Mouse (Mus musculus) neural tube, embryonic 12.5 days (tissue): ENCODE results near the gene Slc9a8. TPM values are rescaled to one million over a fixed set of nuclear protein-coding genes. Genes with fewer than 3 reads are reported as not detected.

Source experiments
- ATAC-seq: fragments of 200-750 bp; cut with Nextera tagmentation; 2 replicates; pipeline ENCODE4 v1.8.0; 2017; ENCODE audit warnings: low read depth, mild to moderate bottlenecking, moderate TSS enrichment, moderate library complexity; ENCODE audit not compliant: low FRiP score
- H3K27ac ChIP-seq: fragments of 300-500 bp; sonication (generic); 2 replicates; pipeline ENCODE4 v1.5.1; 2016
- H3K27me3 ChIP-seq: fragments of 300-500 bp; sonication (generic); replicated peaks from 2 replicates; pipeline ENCODE4 v1.6.1; 2016; ENCODE audit warnings: mild to moderate bottlenecking
- H3K36me3 ChIP-seq: fragments of 300-500 bp; sonication (generic); 2 replicates; pipeline ENCODE4 v1.6.1; 2016; ENCODE audit warnings: mild to moderate bottlenecking
- H3K4me1 ChIP-seq: fragments of 300-500 bp; sonication (generic); 2 replicates; pipeline ENCODE4 v1.6.1; 2016
- H3K4me2 ChIP-seq: fragments of 300-500 bp; sonication (generic); replicated peaks from 2 replicates; pipeline ENCODE4 v1.6.1; 2016; ENCODE audit warnings: mild to moderate bottlenecking
- H3K4me3 ChIP-seq: fragments of 300-500 bp; sonication (generic); 2 replicates; pipeline ENCODE4 v1.5.1; 2016
- H3K9ac ChIP-seq: fragments of 300-500 bp; sonication (generic); 2 replicates; pipeline ENCODE4 v1.6.1; 2016; ENCODE audit warnings: mild to moderate bottlenecking
- H3K9me3 ChIP-seq: fragments of 300-500 bp; sonication (generic); 2 replicates; pipeline ENCODE4 v1.6.1; 2016; ENCODE audit warnings: mild to moderate bottlenecking
- WGBS: fragments of 180-500 bp; shearing (Covaris S2); methylation state at CpG from one replicate; pipeline ENCODE4 v1.1.7; 2016; 5-methylcytosine and 5-hydroxymethylcytosine counted together
- polyA plus RNA-seq: library from polyadenylated mRNA; unstranded; fragments of >200 nt; fragmentation: Nextera tagmentation; extraction: Ambion mirVana; gene quantifications from 2 replicates; pipeline ENCODE4 v1.2.1, GENCODE M21; 2016

Slc9a8 gene
- polyA plus RNA-seq, 1 experiment from 2014 or later = 23.7 TPM

DNA sequence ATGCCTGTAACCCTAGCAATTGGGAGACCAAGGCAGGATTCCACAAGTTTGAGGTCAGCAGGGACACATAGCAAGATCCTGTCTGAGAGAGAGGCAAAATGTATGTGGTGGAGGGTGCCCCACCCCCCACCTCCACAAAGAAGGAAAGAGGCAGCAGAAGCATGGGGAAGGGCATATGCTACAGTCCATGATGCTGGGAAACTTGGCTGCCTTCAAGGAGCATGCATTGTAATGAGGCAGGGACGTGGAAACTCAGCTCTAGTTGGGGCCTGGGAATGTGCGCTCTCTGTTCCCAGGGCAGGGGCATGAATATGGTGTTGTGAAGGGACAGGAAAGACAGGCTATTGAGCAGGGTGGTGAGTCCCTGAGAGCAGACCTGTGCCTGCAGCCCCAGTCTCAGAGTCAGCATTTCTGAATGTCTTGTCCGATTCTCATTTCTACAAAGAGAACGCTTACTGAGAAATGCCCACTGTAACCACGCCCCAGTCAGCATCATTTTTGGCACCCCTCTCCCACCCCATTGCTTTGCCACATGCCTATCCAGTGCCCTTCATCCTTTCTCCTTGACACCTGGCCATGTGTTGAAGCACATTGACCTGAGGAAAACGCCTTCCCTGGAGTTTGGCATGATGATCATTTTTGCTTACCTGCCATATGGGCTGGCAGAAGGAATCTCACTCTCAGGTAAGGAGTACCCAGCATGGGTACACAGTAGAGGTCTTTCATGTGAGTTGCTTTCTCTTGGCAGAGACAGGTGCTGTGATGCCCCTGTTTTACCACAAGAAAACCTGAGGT lies 37.8 kb downstream of the Slc9a8 start:
- ATAC-seq = no peak
- no peak overlapping the region for H3K27ac ChIP-seq
- H3K9me3 ChIP-seq = no peaks in the 10 kb centered on the region
- no peak overlapping the region for H3K9ac ChIP-seq
- H3K4me3 ChIP-seq = no peak overlapping the region
- no peaks in the 10 kb centered on the region for H3K27me3 ChIP-seq
- no peak overlapping the region for H3K4me2 ChIP-seq
- WGBS = 97% methylated on average over 6 of the region's 6 CpGs
- H3K4me1 ChIP-seq = no peaks in the 10 kb centered on the region
- H3K36me3 ChIP-seq = peaks cover 67% of the 10 kb centered on the region

- H3K36me3 ChIP-seq = peaks cover 56% of the 10 kb centered on the region
- H3K9ac ChIP-seq = no peak overlapping the region
- no peaks in the 10 kb centered on the region for H3K4me1 ChIP-seq
- no peaks in the 10 kb centered on the region for H3K9me3 ChIP-seq
- no peaks in the 10 kb centered on the region for H3K27me3 ChIP-seq
- no peak overlapping the region for H3K27ac ChIP-seq
- H3K4me2 ChIP-seq = no peak overlapping the region
- no peak overlapping the region for H3K4me3 ChIP-seq
- ATAC-seq = no peak
- WGBS = 51% methylated on average over 6 of the region's 6 CpGs
Observed at GRCm38 (mm10) chr2:167462954-167463353, 41.4 kb downstream of the Slc9a8 start.

- H3K27me3 ChIP-seq = no peaks in the 10 kb centered on the region
- H3K27ac ChIP-seq = no peak overlapping the region
- H3K36me3 ChIP-seq = peaks cover 55% of the 10 kb centered on the region
- ATAC-seq = no peak
- 87% methylated on average over 5 of the region's 5 CpGs for WGBS
- H3K4me2 ChIP-seq = no peak overlapping the region
- no peaks in the 10 kb centered on the region for H3K9me3 ChIP-seq
- H3K4me3 ChIP-seq = no peak overlapping the region
- H3K9ac ChIP-seq = no peak overlapping the region
- H3K4me1 ChIP-seq = no peaks in the 10 kb centered on the region
Observed at GRCm38 (mm10) chr2:167463802-167464201, 42.3 kb downstream of the Slc9a8 start.

DNA sequence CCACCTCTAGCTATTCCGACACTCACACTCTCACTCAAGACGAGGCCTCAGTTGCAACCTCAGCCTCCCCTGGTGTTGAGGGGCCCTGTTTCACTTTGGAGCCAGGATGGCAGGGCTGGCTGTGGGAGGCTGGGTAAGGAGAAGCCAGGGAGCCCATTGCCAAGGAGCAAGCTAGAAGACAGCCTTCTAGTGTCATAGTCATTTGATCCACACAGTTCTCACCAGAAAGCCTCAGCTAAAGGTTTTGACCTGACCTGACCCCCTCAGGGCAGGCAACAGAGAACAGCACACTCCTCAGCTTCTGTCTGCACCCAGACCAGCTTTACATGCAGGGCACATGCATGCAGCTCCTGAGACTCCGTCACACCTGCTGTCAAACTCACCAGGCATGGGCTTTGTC lies 44.4 kb downstream of the Slc9a8 start:
- no peak overlapping the region for H3K27ac ChIP-seq
- H3K9me3 ChIP-seq = no peaks in the 10 kb centered on the region
- H3K9ac ChIP-seq = no peak overlapping the region
- no peaks in the 10 kb centered on the region for H3K27me3 ChIP-seq
- no peak for ATAC-seq
- no peak overlapping the region for H3K4me2 ChIP-seq
- H3K36me3 ChIP-seq = peaks cover 49% of the 10 kb centered on the region
- H3K4me1 ChIP-seq = no peaks in the 10 kb centered on the region
- no peak overlapping the region for H3K4me3 ChIP-seq
- 91% methylated on average over 3 of the region's 3 CpGs for WGBS

DNA sequence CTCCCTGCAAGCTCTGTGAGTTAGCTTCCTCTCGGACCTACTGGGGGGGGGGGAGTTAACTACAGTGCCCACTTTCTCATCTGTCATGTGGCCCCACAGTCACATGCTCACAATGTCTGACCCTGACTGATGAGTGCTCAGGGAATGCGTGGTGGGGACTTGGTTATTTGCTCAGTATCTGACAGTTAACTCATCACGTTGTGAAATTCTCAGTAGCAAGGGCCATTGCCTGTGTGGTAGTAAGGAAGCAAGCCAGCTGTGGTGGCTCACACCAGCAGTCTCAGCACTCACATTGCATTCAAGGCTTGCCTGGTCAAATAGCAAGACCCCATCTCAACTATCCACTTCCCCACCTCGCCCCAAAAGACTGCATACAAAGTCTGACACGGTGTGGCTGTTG lies 45.7 kb downstream of the Slc9a8 start:
- Histone ChIP-seq H3K27me3 (no peaks in the 10 kb centered on the region), H3K4me1 (no peaks in the 10 kb centered on the region), H3K4me3 (no peak overlapping the region), H3K4me2 (no peak overlapping the region), H3K9ac (no peak overlapping the region), H3K9me3 (no peaks in the 10 kb centered on the region), H3K36me3 (peaks cover 56% of the 10 kb centered on the region), H3K27ac (no peak overlapping the region)
- 85% methylated on average over 5 of the region's 5 CpGs for WGBS
- no peak for ATAC-seq

GRCm38 (mm10) chr2:167468444-167468843 lies 46.9 kb downstream of the Slc9a8 start:
- ATAC-seq = no peak
- no peak overlapping the region for H3K4me3 ChIP-seq
- H3K27me3 ChIP-seq = no peaks in the 10 kb centered on the region
- H3K4me1 ChIP-seq = no peaks in the 10 kb centered on the region
- no peak overlapping the region for H3K27ac ChIP-seq
- WGBS = 86% methylated on average over 6 of the region's 6 CpGs
- no peak overlapping the region for H3K9ac ChIP-seq
- H3K4me2 ChIP-seq = no peak overlapping the region
- H3K9me3 ChIP-seq = no peaks in the 10 kb centered on the region
- H3K36me3 ChIP-seq = peaks cover 65% of the 10 kb centered on the region

DNA sequence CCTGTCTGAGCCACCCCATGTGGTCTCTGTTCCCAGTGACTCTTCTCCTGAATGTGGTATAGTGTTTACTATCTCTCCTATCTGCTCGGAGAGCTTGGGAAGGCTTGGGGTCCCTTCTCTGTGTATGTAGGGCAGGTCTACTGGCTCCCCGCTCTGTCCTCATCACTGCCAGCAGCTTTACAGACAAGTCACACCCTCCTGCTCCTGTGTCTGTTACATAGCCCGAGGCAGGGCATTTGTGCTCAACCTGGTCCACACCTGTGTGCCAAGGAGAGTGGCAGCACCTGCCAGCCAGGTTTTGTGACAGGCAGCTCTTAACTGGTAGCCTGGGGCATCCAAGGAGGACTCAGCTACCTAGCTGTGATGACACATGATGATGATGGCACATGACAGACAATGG lies 49.1 kb downstream of the Slc9a8 start:
- Histone ChIP-seq H3K4me1 (peaks cover 2% of the 10 kb centered on the region; the same call in 1 of the 2 replicates), H3K27me3 (no peaks in the 10 kb centered on the region), H3K9me3 (no peaks in the 10 kb centered on the region), H3K27ac (no peak overlapping the region), H3K4me2 (no peak overlapping the region), H3K9ac (no peak overlapping the region), H3K4me3 (no peak overlapping the region), H3K36me3 (peaks cover 79% of the 10 kb centered on the region)
- 93% methylated on average over 3 of the region's 3 CpGs for WGBS
- ATAC-seq = no peak

DNA sequence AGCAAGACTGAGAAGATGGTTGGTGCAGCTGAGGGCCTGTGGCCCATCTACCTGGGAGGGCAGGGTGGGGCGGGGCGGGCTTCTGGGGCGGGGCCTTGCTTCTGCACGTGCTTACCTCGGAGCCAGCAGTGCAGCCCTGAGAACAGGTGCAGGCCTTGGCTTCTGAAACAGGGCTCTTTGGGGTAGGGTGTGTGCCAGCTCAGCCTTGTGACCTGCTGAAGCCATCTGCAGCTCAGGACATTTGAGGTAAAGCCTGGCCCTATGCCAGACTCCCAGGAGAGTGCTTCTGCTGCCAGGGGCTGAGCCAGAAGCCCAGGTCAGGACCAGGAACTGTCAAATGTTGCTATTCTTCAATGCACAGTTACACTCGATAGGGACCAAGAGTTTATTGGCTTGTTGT lies 50.1 kb downstream of the Slc9a8 start:
- Histone ChIP-seq H3K9me3 (no peaks in the 10 kb centered on the region), H3K4me3 (no peak overlapping the region), H3K4me2 (no peak overlapping the region), H3K9ac (no peak overlapping the region), H3K36me3 (peaks cover 69% of the 10 kb centered on the region), H3K4me1 (peaks cover 11% of the 10 kb centered on the region), H3K27ac (no peak overlapping the region), H3K27me3 (no peaks in the 10 kb centered on the region)
- WGBS = 94% methylated on average over 6 of the region's 6 CpGs
- ATAC-seq = no peak

GRCm38 (mm10) chr2:167474218-167474617 lies 52.7 kb downstream of the Slc9a8 start:
- ATAC-seq = no peak
- Histone ChIP-seq H3K4me1 (peaks cover 19% of the 10 kb centered on the region), H3K9me3 (no peaks in the 10 kb centered on the region), H3K27ac (no peak overlapping the region), H3K36me3 (peaks cover 54% of the 10 kb centered on the region), H3K27me3 (no peaks in the 10 kb centered on the region), H3K9ac (no peak overlapping the region), H3K4me2 (no peak overlapping the region), H3K4me3 (no peak overlapping the region)
- 93% methylated on average over 6 of the region's 6 CpGs for WGBS

- Histone ChIP-seq H3K4me1 (peaks cover 19% of the 10 kb centered on the region), H3K4me3 (no peak overlapping the region), H3K4me2 (peak overlapping the region; percentile 20; the same call in 1 of the 2 replicates), H3K27me3 (no peaks in the 10 kb centered on the region), H3K36me3 (peaks cover 46% of the 10 kb centered on the region), H3K9me3 (no peaks in the 10 kb centered on the region), H3K27ac (peak overlapping the region; percentile 59; the same call in 1 of the 2 replicates), H3K9ac (peak overlapping the region; percentile 23; the same call in 1 of the 2 replicates)
- 86% methylated on average over 5 of the region's 5 CpGs for WGBS
- ATAC-seq = no peak
Observed at GRCm38 (mm10) chr2:167475596-167475995, 54.1 kb downstream of the Slc9a8 start.

- ATAC-seq = peak; percentile 78
- peak overlapping the region; percentile 20 for H3K4me2 ChIP-seq
- H3K4me3 ChIP-seq = no peak overlapping the region
- H3K27me3 ChIP-seq = no peaks in the 10 kb centered on the region
- WGBS = 20% methylated on average over 7 of the region's 7 CpGs
- no peaks in the 10 kb centered on the region for H3K9me3 ChIP-seq
- H3K4me1 ChIP-seq = peaks cover 19% of the 10 kb centered on the region
- H3K36me3 ChIP-seq = peaks cover 42% of the 10 kb centered on the region
- peak overlapping the region; percentile 59 for H3K27ac ChIP-seq
- peak overlapping the region; percentile 23; the same call in 1 of the 2 replicates for H3K9ac ChIP-seq
Observed at GRCm38 (mm10) chr2:167476200-167476688, 54.7 kb downstream of the Slc9a8 start.

GRCm38 (mm10) chr2:167476762-167477161 lies 55.2 kb downstream of the Slc9a8 start:
- Histone ChIP-seq H3K9me3 (no peaks in the 10 kb centered on the region), H3K27ac (peak overlapping the region; percentile 59; the same call in 1 of the 2 replicates), H3K4me1 (peaks cover 19% of the 10 kb centered on the region), H3K9ac (no peak overlapping the region), H3K4me2 (peak overlapping the region; percentile 20), H3K36me3 (peaks cover 37% of the 10 kb centered on the region), H3K4me3 (no peak overlapping the region), H3K27me3 (no peaks in the 10 kb centered on the region)
- 71% methylated on average over 4 of the region's 4 CpGs for WGBS
- ATAC-seq = peak; percentile 38; the same call in 1 of the 2 replicates

- H3K36me3 ChIP-seq = peaks cover 37% of the 10 kb centered on the region
- peaks cover 19% of the 10 kb centered on the region for H3K4me1 ChIP-seq
- no peak overlapping the region for H3K27ac ChIP-seq
- WGBS = 44% methylated on average over 2 of the region's 2 CpGs
- no peaks in the 10 kb centered on the region for H3K9me3 ChIP-seq
- ATAC-seq = no peak
- H3K4me2 ChIP-seq = no peak overlapping the region
- no peaks in the 10 kb centered on the region for H3K27me3 ChIP-seq
- H3K9ac ChIP-seq = no peak overlapping the region
- H3K4me3 ChIP-seq = no peak overlapping the region
Observed at GRCm38 (mm10) chr2:167478128-167478527, 56.6 kb downstream of the Slc9a8 start.
